In genomic region chr10:88815256-88815655, GRCm38 (mm10) we compare ENCODE assay signal across 29 mouse cellular contexts.
"Had no signal": no experiment of that assay in that cellular context is flagged by ENCODE, and none has a peak within 500 bp of the region (broad histone marks: within the 10 kb centered on the region; RNA-seq: fewer than 3 reads in every experiment).

No protein-coding gene starts in this region.

- DNase-seq: heart, postnatal 14 days; heart, postnatal 36 days; heart, postnatal 4 days; kidney, adult 11 months; kidney, adult 18-20 months; kidney, adult 2 months; kidney, adult 8-10 months; kidney, adult 9 months; kidney, postnatal 10 days; kidney, postnatal 14 days; kidney, postnatal 25 days; kidney, postnatal 36 days; kidney, postnatal 4 days; layer of hippocampus, adult 9-11 months; layer of hippocampus, postnatal 36 days had no signal

- H3K4me3 ChIP-seq: heart, embryonic 12.5 days; heart, embryonic 13.5 days; heart, embryonic 15.5 days; hindbrain, embryonic 10.5 days; hindbrain, embryonic 12.5 days; hindbrain, embryonic 13.5 days; hindbrain, embryonic 15.5 days; intestine, embryonic 15.5 days; kidney, embryonic 15.5 days; layer of hippocampus, adult 2 months; left cerebral cortex, adult 2 months had no signal

- H3K27me3 ChIP-seq: heart, embryonic 12.5 days; heart, embryonic 13.5 days; heart, embryonic 15.5 days; hindbrain, embryonic 12.5 days; hindbrain, embryonic 13.5 days; hindbrain, embryonic 15.5 days; intestine, embryonic 15.5 days; kidney, embryonic 15.5 days had no signal

- H3K4me1 ChIP-seq: heart, embryonic 12.5 days; heart, embryonic 13.5 days; heart, embryonic 15.5 days; hindbrain, embryonic 10.5 days; hindbrain, embryonic 12.5 days; hindbrain, embryonic 13.5 days; hindbrain, embryonic 15.5 days; intestine, embryonic 15.5 days; kidney, embryonic 15.5 days had no signal

- H3K27ac ChIP-seq: heart, embryonic 13.5 days; heart, embryonic 15.5 days; hindbrain, embryonic 10.5 days; hindbrain, embryonic 12.5 days; hindbrain, embryonic 13.5 days; hindbrain, embryonic 14.5 days; hindbrain, embryonic 15.5 days; hindbrain, postnatal 0 days; intestine, embryonic 15.5 days; kidney, embryonic 15.5 days; kidney, postnatal 0 days; layer of hippocampus, adult 2 months; left cerebral cortex, adult 2 months had no signal
